Mouse (Mus musculus): Measurements from ENCODE around the gene Ccdc186.

Ccdc186 gene

DNA sequence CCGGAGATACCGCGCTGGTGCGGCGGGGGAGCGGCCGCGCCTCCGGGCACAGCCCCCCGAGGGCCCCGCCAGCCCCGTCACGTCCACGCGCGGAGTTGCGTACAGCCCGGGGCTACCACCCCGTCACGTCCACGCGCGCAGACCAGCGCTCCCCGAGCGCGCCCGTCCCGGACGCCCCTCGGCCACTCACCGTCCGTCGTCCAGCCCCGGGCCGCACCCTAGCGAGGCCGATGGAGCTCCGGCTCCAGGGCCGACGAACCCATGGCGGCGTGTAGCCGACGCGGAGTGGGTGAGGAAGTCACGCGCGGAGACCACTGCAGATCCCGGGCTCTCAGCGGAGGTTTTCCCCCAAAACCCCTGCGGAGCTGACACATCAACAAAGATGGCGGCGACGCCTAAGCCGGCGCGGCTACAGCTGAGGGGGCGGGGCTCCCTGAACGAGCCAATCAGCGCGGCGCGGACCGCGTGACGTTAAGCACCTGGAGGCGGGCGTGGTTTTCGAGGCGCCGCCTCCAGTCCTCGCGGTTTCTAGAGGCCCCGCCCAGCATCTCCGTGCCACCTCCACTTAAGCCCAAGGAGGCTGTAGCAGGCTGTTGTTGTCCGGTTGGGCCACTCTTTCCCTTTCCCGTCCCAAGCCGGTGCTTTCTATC, at the start of gene Ccdc186:
Gene Ccdc186, minus strand, starts transcription at position 393 of the 650 bp plus-strand sequence.
- DNase-seq (ENCODE audit: low spot score in 2 of 2): peak; percentile 96 to 98

DNA sequence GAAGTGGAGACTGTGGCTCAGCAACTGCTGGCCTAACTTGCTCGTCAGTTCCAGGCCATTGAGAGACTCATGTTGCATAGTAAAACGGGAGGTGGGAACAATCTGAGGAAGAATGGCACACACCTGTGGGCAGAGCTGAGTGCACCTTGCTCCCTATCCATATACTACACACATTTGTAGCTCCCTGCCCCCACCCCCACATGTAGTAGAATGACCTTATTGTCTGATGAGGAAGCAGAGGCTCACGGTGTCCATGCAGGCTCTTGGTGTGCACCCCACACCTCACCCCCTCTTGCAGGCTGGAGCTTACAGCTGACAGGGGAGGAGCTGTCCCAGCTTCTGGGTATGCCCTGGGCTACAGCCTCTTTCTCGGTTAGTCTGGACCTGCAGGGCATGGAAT, 45.7 kb upstream of the Ccdc186 start:
- DNase-seq (ENCODE audit: low spot score in 2 of 2): no peak

DNA sequence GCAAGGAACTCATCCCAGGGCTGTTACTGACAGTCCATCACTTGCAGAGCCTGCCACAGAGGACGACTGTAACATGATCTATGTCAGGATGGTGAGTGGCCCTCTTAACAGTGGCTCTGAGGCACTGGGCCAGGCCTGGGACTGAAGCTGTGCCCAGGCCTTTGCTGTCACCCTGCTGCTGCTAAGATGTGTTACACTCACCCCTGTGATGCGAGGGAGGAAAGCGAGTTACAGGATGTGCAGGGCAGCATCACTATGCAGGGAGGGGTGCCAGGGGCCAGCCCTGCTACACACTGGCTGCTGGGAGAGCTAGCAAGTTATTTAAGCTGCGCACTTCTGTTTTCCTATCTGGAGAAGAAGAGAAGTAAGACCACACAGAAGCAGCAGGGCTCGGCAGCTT, 34.5 kb upstream of the Ccdc186 start:
- no peak for DNase-seq (ENCODE audit: low spot score in 2 of 2)

DNA sequence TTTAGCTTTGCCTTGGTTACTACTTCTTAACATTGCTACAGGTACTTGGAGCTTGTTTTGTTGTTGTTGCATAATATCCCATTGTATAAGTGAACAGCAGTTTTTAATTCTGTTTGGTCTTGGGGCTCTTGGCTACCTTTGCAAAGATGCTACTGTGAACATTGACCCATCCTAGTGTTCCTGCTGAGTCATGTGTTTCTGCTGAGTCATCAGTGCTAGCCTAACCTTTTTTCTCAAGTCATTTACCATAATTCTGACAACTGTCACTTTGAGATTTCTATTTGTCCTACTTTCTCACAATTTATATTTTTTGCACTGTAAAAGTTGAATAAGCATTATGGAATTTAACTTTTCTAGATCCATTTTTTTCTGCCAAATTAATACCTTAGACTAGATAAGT, 30.6 kb upstream of the Ccdc186 start:
- no peak for DNase-seq (ENCODE audit: low spot score in 2 of 2)

DNA sequence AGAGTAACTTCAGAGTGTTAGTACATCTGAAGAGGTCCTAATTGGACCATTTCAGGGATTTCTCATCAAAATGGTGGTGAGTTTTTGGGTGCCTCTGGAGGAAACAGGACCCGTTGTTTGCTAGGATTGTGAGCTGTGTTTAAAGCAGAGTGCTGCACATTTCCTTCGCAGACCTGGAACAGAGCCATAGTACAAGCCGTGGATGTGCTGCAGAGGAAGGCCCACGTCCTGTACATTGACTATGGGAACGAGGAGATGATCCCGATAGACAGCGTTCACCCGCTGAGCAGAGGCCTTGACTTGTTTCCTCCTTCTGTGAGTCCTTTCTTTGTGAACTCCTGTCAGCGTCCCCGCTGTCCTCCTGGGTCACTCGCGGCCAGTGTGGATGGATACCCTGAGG, 21.0 kb upstream of the Ccdc186 start:
- DNase-seq (ENCODE audit: low spot score in 2 of 2): no peak

DNA sequence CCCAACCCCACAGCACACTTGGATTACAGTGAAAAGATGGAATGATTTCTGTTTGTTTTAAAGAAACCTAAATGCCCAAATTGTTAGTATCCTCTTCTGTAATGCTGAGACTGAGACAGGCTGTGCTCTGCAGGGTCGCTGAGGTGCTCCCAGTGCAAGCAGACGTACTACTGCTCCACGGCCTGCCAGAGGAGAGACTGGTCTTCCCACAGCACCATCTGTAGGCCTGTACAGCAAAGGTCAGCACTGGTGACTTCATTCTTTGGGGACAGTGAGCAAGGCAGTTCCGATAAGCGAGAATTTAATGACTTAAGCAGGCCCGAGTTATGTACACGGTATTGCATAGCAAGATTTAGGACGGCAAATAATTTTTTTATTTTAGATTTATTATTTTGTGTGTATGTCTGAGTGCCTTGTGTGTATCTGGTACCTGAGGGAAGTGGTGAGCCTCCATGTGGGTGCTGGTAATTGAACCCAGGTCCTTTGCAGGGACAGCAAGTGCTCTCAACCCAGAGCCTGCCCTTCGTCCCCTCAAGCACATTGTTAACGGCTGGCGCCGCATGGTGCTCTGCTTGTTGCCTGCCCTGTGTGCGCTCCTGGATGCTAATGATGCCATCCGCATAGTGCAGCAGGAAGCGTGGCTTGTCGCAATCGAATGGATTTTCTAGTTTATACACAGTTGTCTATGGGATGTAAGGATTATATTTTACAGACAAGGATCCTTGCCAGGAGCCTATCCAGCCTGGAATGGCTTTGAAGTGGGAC, 17.1 kb upstream of the Ccdc186 start:
- no peak for DNase-seq (ENCODE audit: low spot score in 2 of 2)

DNA sequence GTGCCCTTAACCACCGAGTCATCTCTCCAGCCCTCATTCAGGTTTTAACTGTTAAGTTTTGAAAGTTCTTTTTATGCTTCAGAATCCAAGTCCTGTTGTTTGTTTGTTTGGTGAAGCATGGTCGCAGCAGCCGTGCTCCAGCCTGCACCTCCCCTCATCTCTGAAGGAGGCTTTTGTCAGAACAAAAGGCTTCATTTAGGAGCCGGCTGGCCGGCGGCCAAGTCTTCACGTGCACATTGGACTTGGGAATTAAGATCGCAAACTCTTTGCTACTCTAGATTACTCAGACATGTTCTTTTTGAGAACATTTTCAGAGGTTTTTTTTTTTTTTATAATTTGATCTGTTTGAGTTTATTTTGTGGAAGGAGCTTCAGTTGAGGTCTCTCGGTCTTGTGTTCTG, 13.3 kb upstream of the Ccdc186 start:
- no peak for DNase-seq (ENCODE audit: low spot score in 2 of 2)

DNA sequence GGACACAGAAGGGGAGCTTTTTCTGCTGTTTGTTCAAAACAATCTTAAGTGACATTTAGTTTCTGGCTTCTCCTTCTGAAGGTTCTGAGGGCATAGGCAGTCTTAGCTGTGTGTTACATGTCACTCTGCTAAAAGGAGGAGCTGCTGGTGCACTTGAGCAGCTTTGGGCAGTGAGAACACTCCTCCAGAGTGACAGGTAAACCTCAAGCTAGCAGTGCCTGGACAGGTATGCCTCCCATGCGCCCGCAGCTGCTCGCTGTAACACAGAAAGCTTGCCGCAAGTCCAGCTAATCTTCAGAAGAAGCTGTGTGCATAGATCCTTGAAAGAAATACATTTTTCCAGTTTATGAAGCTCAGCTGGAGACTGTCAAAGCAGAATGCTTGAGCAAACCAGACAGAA, 8.2 kb upstream of the Ccdc186 start:
- DNase-seq (ENCODE audit: low spot score in 2 of 2): no peak

DNA sequence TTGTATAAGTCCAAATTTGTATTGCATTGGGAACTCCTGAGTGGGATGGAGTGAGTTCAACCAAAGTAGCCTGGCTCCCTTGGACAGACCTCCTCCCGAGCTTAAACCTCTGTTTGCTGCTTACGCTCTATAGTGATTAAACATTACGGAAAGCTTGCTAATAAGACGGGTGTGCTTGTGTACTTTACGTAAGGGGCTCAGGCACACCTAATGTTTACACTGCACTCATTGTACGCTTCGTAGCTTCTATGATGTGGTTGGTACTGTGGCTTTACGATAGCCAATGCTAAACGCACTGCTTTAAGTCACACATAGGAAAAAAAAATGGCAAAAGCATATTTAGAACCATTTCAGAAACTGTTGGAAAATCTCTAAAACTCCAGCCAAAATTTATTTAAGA, 7.3 kb upstream of the Ccdc186 start:
- DNase-seq (ENCODE audit: low spot score in 2 of 2): no peak

DNA sequence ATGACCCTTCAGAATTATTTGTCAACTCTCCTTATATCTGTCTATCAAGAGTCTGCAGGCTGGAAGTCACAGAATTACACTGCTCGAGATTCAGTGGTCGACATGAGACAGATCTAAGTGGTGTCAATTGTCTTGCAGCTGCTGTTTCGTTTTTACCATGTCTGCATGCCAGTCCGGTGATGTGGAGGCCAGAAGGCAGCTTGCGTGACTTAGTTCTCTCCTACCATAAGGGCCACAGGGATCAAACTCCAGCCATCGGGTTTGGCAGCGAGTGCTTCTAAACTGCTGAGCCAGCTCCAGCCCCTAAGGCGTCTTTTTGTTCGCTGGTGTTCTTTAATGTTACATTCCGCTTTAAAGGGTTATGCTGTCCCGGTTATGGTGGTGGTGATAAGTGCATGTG, 6.3 kb upstream of the Ccdc186 start:
- no peak for DNase-seq (ENCODE audit: low spot score in 2 of 2)

DNA sequence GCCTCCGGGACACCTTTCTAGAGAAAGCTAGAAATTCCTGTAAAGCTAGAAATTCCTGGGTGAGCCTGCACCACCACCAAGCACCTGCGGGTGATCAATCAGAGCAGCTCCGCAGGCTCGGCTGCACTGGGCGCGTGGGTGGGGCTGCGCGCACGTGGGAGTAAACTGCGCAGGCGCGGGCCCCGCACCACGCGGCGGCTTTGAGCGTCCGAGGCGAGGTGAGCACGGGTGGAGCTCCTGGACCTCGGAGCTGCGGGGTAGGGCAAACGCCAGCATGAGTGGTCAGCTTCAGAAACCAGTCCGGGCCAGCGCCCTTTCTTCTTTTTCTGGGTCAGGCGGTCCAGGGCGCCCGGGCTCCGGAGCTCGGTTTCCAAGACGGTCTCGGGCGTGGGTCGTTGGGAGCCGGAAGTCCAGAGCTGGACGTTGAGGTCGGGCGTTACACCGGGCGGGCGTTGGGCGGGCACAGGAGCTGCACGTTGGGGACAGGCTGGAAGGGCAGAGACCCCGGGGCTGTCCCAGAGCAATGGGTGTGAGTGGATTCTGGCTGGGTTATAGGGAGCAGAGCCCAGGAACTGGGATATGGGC, 4.1 kb upstream of the Ccdc186 start, which contains the start of gene Tdrd1:
Gene Tdrd1, plus strand, starts transcription at position 163 of the 585 bp plus-strand sequence.
- no peak for DNase-seq (ENCODE audit: low spot score in 2 of 2)

DNA sequence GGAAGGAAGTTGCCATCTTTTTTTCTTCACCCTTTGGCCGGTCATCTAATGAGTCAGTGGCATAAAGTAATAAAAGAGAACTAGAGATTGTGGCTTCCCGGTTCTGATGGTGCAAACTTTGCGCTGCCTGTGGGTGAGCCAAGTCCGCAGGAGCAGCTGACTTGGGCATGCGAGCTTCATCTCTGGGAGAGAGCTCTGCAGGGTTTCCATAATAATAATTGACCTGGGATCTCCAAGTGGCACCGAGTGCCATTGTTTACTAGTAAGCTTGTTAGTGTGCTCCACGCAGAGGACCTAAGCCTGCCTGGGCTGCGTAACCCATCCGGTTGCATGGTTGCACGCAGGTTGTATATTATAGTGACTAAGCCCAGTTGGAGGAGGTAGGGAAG, 452 bp upstream of the Ccdc186 start:
- DNase-seq (ENCODE audit: low spot score in 2 of 2): no peak

DNA sequence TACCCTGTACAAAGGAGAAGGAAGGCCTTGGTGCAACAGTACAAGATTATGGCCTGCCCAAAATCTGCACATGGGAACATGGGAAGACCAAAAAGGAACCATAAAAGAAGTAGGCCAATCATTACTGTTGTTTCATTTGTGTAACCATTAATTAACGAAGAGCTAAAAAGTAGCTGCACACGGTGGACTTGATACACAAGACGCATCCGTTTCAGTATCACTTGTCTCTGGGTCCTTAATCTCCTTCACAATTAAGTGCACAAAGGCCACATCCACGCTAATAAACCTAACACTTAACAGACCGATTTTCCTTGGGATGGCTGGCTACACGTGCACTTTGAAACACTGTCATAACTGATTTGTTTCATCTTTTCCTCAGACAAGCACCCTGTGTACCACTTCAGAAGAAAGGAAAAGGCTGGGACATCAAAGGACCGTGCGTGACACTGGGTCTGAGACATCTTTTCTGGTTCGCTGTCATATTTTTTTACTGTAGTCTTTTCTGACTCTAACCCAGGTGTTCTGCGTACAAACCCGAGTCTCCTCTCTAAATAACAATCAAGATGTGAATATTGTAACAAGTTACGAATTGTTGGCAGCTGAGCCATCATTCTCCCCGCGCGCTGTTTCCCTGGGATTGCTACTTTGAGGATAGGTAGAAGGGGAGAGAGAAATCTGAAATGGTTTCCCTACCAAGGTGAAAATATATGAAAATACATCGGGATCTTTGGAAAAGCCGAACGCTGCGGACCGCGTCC, 771 bp downstream of the Ccdc186 start:
- no peak for DNase-seq (ENCODE audit: low spot score in 2 of 2)

DNA sequence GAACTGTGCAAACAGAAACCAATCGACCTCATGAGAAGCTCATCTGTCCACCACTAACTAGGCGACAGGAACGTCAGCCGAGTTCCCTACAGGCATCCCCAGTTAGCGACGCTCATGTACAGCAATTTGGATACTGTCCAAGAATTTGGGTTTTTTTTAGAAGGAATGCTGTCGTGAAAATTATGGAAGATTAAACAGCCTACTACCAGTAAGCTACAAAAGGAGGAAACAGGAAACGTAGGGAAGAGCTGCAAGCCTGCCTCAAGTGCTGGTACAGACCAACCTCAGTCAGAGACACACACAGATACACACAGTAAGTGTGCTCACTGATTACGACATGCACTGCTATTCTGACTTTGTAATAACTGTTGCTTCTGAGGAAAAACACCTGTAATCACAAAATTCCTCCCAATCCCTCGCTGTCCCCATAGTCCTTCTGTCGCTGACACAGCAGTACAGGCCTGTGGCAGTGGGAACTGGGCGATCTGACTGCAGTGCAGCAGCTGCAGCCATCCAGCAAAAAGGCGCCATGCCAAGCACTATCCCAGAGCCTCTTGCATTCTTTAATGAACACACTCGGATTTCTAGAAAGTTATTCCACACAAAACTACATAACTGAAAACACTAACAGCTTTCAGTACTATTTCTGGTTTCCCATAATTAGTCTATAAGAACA, 4.0 kb downstream of the Ccdc186 start:
- peak in 1 of 2 experiments; percentile 28 for DNase-seq (ENCODE audit: low spot score in 2 of 2)

DNA sequence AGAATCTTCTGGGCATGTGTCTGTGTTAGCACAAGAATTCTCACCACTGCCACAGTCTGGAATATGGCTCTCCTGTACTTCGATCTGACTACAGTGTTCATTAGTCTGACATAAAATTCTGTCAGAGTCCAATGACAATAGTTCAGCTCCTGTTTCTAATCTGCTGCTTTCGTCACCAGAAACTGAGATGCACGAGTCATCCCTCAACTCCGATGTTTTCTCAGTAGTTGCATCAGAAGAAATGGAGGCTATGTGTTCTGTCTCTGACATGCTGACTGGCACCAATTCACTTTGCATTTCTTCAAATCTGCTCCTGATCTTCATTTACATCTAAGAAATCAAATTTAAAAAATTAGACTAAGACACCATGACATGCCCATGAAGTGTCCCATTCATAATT, 8.6 kb downstream of the Ccdc186 start:
- DNase-seq (ENCODE audit: low spot score in 2 of 2): no peak

DNA sequence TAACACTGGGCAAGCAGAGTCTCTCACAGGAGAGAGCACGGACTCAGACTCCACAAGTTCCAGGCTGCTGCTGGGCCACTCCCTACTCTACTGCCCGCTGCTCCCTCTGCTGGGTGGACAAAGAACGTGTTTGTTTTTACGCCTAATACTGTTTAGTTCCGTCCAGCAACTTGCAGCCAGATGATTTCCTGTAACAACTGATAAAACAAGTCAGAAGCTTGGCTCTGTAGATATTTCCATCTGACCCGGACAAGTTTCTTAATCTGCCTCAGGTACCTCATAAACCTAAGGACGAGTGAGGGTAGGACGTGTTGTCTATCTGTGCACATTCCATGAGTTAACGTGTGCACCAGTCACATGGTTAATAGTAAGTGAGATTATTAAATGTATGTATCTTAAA, 10.4 kb downstream of the Ccdc186 start:
- DNase-seq (ENCODE audit: low spot score in 2 of 2): peak in 1 of 2 experiments; percentile 30

DNA sequence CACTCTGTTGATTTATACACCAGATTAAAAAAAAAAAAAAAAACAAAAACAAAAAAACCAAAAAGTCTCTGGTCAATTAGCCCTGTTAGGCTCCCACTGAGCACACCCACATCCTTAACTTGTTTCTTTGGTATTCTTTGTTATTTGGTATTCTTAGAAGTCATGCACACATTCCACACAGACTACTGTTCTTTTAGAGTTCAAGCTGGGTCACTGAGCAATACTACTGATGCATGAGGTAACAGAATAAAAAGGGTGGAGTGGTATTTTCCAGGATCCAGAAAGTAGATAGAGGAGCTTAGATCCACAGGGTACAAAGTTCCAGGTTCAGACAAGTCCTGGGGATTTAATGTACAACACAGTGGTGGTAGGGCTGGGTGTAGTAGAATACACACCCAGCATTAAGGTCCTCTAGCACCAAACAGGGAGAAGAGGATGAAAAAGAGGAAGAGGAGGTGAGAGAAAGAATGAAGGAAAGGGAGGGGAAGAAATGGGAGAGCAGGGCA, 11.3 kb downstream of the Ccdc186 start:
- no peak for DNase-seq (ENCODE audit: low spot score in 2 of 2)

DNA sequence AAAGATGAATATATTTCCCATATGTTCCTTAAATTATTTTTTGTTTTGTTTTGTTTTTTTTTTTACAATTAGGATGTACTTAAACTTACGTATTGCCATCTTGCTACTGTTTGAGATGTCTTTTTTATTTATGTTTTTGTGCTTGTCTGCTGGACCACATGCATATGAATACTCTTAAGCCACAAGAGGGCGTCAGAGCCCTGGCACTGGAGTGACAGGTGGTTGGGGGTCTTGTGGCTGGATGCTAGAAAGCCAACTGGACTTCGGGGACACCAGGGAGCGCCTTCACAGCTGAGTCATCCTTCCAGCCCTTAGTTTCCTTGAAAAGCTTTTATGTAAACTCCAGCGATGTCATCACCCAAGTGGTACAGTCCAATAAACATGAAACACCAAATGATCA, 13.2 kb downstream of the Ccdc186 start:
- no peak for DNase-seq (ENCODE audit: low spot score in 2 of 2)

DNA sequence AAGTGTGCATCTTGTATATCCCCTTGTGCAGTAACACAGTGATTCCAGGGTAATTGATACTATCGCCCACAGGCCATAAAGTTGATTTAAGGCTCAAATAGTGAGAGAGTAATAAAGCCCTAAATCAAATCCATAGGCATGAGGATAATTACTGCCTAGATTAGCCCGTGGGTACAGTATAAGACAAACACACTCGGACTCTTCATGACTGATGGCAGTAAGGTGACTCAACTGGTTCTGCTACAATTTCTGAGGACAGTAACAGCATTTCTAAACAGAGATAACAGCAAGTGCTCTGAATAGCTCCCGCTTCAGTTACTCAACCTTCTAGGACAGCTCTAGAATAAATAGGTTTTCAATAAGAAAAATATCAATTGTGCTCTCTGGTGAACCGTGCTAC, 14.9 kb downstream of the Ccdc186 start:
- DNase-seq (ENCODE audit: low spot score in 2 of 2): no peak

DNA sequence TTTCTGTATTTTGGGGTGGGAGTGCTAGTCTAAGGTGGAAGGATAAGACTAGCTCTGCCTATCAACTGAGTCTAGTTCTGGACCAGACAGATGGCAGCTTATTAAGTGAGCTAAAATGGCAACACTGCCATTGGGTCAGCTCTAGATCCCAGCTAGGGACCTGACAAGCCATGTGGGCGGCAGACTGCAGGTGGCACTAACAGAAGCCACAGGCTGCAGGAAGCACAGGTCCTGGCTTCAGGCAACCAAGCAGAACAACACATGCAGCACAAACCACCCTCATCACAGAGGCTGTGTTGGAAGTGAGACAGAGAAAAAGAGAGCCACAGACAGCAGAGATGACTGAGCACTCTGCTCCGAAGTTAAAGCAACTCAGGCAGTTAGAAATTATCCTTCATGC, 16.6 kb downstream of the Ccdc186 start:
- no peak for DNase-seq (ENCODE audit: low spot score in 2 of 2)

DNA sequence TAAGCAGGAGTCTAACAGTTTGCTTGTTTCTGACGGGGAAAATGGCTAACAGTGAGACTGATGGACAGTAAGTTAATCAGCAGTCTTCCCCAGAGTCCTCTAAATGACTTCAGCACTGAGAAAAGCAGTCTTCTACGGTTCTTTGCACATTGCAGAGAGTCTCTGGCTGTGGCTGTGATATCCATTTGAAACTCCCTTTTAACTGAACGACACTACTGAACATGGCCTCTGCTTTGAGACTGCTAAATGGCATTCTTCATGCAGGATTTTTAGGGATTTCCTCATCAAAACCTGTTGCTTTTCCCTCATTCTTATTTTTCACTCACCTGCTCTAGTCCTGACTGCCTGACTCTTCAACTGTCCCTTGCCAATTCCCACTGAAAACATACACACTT, 19.6 kb downstream of the Ccdc186 start:
- DNase-seq (ENCODE audit: low spot score in 2 of 2): no peak

All from frontal cortex, postnatal 36 days (tissue).